Mouse (Mus musculus) liver, adult 2 months (tissue): ENCODE results near the gene Tubb3. TPM values are rescaled to one million over a fixed set of nuclear protein-coding genes. Genes with fewer than 3 reads are reported as not detected.

ENCODE experiments used
- DNase-seq: peaks from one replicate; pipeline ENCODE4 v3.0.0-alpha.2; 2011; ENCODE audit warnings: low read depth, low spot score; ENCODE audit errors: extremely low read depth
- H3K27ac ChIP-seq: fragments of 200-500 bp; replicated peaks from 2 replicates; pipeline ENCODE4 v1.5.1; 2012; ENCODE audit warnings: low read depth, mild to moderate bottlenecking, control low read depth, inconsistent platforms, low read length; ENCODE audit not compliant: insufficient read depth
- H3K27me3 ChIP-seq: fragments of 200-500 bp; 2 replicates; pipeline ENCODE4 v1.6.1; 2012; ENCODE audit warnings: mild to moderate bottlenecking, moderate library complexity, low read length, inconsistent platforms; ENCODE audit not compliant: control insufficient read depth, insufficient read depth
- H3K36me3 ChIP-seq: fragments of 200-500 bp; 2 replicates; pipeline ENCODE4 v1.6.1; 2012; ENCODE audit warnings: low read length, inconsistent platforms; ENCODE audit not compliant: control insufficient read depth, insufficient read depth
- H3K4me1 ChIP-seq: fragments of 200-500 bp; 2 replicates; pipeline ENCODE4 v1.6.1; 2011; ENCODE audit warnings: low read length; ENCODE audit not compliant: control insufficient read depth, insufficient read depth
- H3K4me3 ChIP-seq: fragments of 200-500 bp; 2 replicates; pipeline ENCODE4 v1.5.1; 2011; ENCODE audit warnings: low read depth, mild to moderate bottlenecking, control low read depth, low read length, moderate library complexity; ENCODE audit not compliant: insufficient read depth
- H3K79me2 ChIP-seq: fragments of 200-500 bp; 2 replicates; pipeline ENCODE4 v1.6.1; 2012; ENCODE audit warnings: inconsistent platforms, mild to moderate bottlenecking, low read length, moderate library complexity; ENCODE audit not compliant: control insufficient read depth, insufficient read depth
- H3K9ac ChIP-seq: fragments of 200-500 bp; 2 replicates; pipeline ENCODE4 v1.6.1; 2012; ENCODE audit warnings: low read depth, mild to moderate bottlenecking, control low read depth, inconsistent platforms, low read length
- CTCF ChIP-seq: fragments of 200-500 bp; IDR thresholded peaks from 2 replicates; pipeline ENCODE4 v1.5.1; 2011; ENCODE audit warnings: low read depth, low read length, control low read depth
- POLR2A ChIP-seq: fragments of 200-500 bp; IDR thresholded peaks from 2 replicates; pipeline ENCODE4 v1.6.1; 2011; ENCODE audit warnings: low read length, control low read depth; ENCODE audit not compliant: insufficient read depth; ENCODE audit errors: extremely low read depth
- WGBS: fragments of 180-500 bp; shearing (Covaris S2); methylation state at CpG from one replicate; pipeline ENCODE4 v1.1.7; 2018; 5-methylcytosine and 5-hydroxymethylcytosine counted together
- polyA plus RNA-seq: library from polyadenylated mRNA; depleted of rRNA; stranded (reverse); fragments of >200 nt; gene quantifications from 2 replicates; pipeline ENCODE4 v1.2.3, GENCODE M21; 2012; rRNA removed
- total RNA-seq: library from RNA; depleted of rRNA; stranded (reverse); fragments of >200 nt; gene quantifications from 2 replicates; pipeline ENCODE4 v1.2.3, GENCODE M21; 2014; rRNA removed

Tubb3 gene
- total RNA-seq (0.67 TPM in 1 of 2 replicates, not detected in the other), polyA plus RNA-seq (not detected in 2 replicates)

GRCm38 (mm10) chr8:123411246-123411645 is at the start of gene Tubb3:
Tubb3 (plus strand) TSS chr8:123411424.
- H3K79me2 ChIP-seq = no peaks in the 10 kb centered on the region
- peaks cover 10% of the 10 kb centered on the region for H3K27me3 ChIP-seq
- WGBS = 3% methylated on average over 29 of the region's 29 CpGs
- H3K9ac ChIP-seq = no peak within 1 kb of the TSS
- DNase-seq = no peak
- TF ChIP-seq CTCF (no peak), POLR2A (no peak)
- H3K36me3 ChIP-seq = no peaks in the 10 kb centered on the region
- H3K4me1 ChIP-seq = no peaks in the 10 kb centered on the region
- no peak within 1 kb of the TSS for H3K4me3 ChIP-seq
- no peak within 1 kb of the TSS for H3K27ac ChIP-seq

- TF ChIP-seq CTCF (peak; percentile 56), POLR2A (peak; percentile 81)
- Histone ChIP-seq H3K4me3 (peak within 1 kb of the TSS; percentile 86), H3K27me3 (no peaks in the 10 kb centered on the region), H3K36me3 (no peaks in the 10 kb centered on the region), H3K27ac (peak within 1 kb of the TSS; percentile 89), H3K9ac (peak within 1 kb of the TSS; percentile 90), H3K4me1 (peaks cover 11% of the 10 kb centered on the region; the same call in 1 of the 2 replicates), H3K79me2 (peaks cover 13% of the 10 kb centered on the region; the same call in 1 of the 2 replicates)
- peak; percentile 77 for DNase-seq
- WGBS = 1% methylated on average over 75 of the region's 75 CpGs
Measured at GRCm38 (mm10) chr8:123373403-123374238, 37.6 kb upstream of the Tubb3 start, which contains the start of gene Tcf25. Tcf25 (plus strand) TSS chr8:123373753.

GRCm38 (mm10) chr8:123374239-123374578 is 37.0 kb upstream of the Tubb3 start:
- DNase-seq = peak; percentile 65
- WGBS = 1% methylated on average over 19 of the region's 20 CpGs
- H3K27me3 ChIP-seq = no peaks in the 10 kb centered on the region
- H3K27ac ChIP-seq = peak overlapping the region; percentile 89
- no peaks in the 10 kb centered on the region for H3K36me3 ChIP-seq
- H3K9ac ChIP-seq = peak overlapping the region; percentile 90
- H3K79me2 ChIP-seq = peaks cover 13% of the 10 kb centered on the region; the same call in 1 of the 2 replicates
- TF ChIP-seq POLR2A = 0 out of 2 replicates have a peak, but pooled peaks have one; percentile 48
- TF ChIP-seq CTCF = no peak
- H3K4me1 ChIP-seq = peaks cover 11% of the 10 kb centered on the region; the same call in 1 of the 2 replicates
- H3K4me3 ChIP-seq = peak overlapping the region; percentile 86

GRCm38 (mm10) chr8:123375701-123376100 is 35.5 kb upstream of the Tubb3 start:
- DNase-seq = no peak
- Histone ChIP-seq H3K27ac (no peak overlapping the region), H3K79me2 (peaks cover 17% of the 10 kb centered on the region; the same call in 1 of the 2 replicates), H3K9ac (no peak overlapping the region), H3K4me3 (no peak overlapping the region), H3K36me3 (no peaks in the 10 kb centered on the region), H3K27me3 (no peaks in the 10 kb centered on the region), H3K4me1 (peaks cover 11% of the 10 kb centered on the region; the same call in 1 of the 2 replicates)
- TF ChIP-seq CTCF (no peak), POLR2A (no peak)
- 79% methylated on average over 10 of the region's 10 CpGs for WGBS

- Histone ChIP-seq H3K79me2 (peaks cover 17% of the 10 kb centered on the region; the same call in 1 of the 2 replicates), H3K27me3 (no peaks in the 10 kb centered on the region), H3K27ac (no peak overlapping the region), H3K9ac (no peak overlapping the region), H3K4me1 (peaks cover 11% of the 10 kb centered on the region; the same call in 1 of the 2 replicates), H3K36me3 (no peaks in the 10 kb centered on the region), H3K4me3 (no peak overlapping the region)
- 63% methylated on average over 8 of the region's 8 CpGs for WGBS
- no peak for TF ChIP-seq CTCF
- no peak for TF ChIP-seq POLR2A
- no peak for DNase-seq
Measured at GRCm38 (mm10) chr8:123376106-123376505, 35.1 kb upstream of the Tubb3 start.

GRCm38 (mm10) chr8:123381711-123382110 is 29.5 kb upstream of the Tubb3 start:
- 90% methylated on average over 4 of the region's 4 CpGs for WGBS
- Histone ChIP-seq H3K27me3 (no peaks in the 10 kb centered on the region), H3K4me1 (no peaks in the 10 kb centered on the region), H3K36me3 (peaks cover 36% of the 10 kb centered on the region), H3K27ac (no peak overlapping the region), H3K4me3 (no peak overlapping the region), H3K79me2 (peaks cover 7% of the 10 kb centered on the region; the same call in 1 of the 2 replicates), H3K9ac (no peak overlapping the region)
- no peak for DNase-seq
- no peak for TF ChIP-seq CTCF
- no peak for TF ChIP-seq POLR2A
